Mouse (Mus musculus) central nervous system, embryonic 11.5 days (tissue): ENCODE measurements around the gene Aadacl2. TPM values are rescaled to one million over a fixed set of nuclear protein-coding genes. Genes with fewer than 3 reads are reported as not detected.

Experiments used
- polyA plus RNA-seq: library from polyadenylated mRNA; depleted of rRNA; stranded (reverse); fragments of >200 nt; gene quantifications from 2 replicates; pipeline ENCODE4 v1.2.3, GENCODE M21; 2012; rRNA removed

Aadacl2 gene
- not detected in 2 replicates for polyA plus RNA-seq

DNA sequence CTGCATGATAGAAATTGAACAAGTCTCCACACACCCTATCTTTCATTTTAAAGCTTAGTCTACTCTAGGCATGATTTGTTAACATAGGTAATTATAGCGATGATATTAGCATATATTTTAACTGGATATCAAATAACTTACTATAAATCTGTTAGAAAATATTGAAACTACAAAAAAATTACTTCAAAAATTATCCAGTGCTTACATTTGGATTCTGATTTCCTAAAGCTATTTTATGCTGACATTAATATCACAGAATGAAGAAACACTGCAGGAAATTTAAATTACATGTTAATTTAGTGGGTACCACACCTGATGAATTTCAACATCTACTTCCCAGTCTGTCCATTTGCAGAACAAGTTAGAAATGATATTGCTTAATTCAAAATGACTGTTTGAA is at the start of gene Aadacl2:
Gene Aadacl2 (plus strand): TSS at position 301 of the 400 bp plus-strand sequence.

DNA sequence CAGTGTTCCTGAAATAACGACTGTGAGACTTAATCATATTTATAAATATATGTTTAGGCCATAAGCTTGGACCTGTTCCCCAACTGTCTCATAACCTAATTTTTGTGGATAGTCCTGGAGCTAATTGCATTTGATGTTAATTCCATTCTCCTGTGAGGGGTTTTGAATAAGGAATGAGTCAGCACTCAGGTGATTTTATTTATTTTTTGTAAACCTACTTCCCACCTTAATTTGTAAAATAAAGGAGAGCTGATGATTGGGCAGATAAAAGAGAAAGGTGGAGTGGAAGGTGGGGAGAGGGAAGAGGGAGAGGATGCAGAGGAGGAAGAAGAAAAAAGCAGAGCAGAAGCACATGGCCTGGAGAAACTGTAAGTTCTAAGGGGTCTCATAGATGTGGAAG is 18.9 kb downstream of the Aadacl2 start, which contains the start of gene Aadac:
Gene Aadac (plus strand): TSS at position 301 of the 400 bp plus-strand sequence.

Other genes with a start within 250 kb of the Aadacl2 start
- not detected in 2 replicates for gene Gm8298, start 145.7 kb upstream of the Aadacl2 start, polyA plus RNA-seq
- not detected in 2 replicates for gene C130079G13Rik, start 81.5 kb upstream of the Aadacl2 start, polyA plus RNA-seq
- gene Aadac, start 19.0 kb downstream of the Aadacl2 start, polyA plus RNA-seq: 2.0 and 3.9 TPM in 2 replicates
- gene Sucnr1, start 75.1 kb downstream of the Aadacl2 start, polyA plus RNA-seq: 0.07 and 0.30 TPM in 2 replicates